Mouse (Mus musculus) hindbrain, embryonic 11.5 days (tissue): ENCODE measurements around the gene Dazap1. TPM values are rescaled to one million over a fixed set of nuclear protein-coding genes. Genes with fewer than 3 reads are reported as not detected.

Experiments used
- ATAC-seq: fragments of 200-750 bp; cut with Nextera tagmentation; 2 replicates; pipeline ENCODE4 v1.8.0; 2017; ENCODE audit warnings: mild to moderate bottlenecking, moderate TSS enrichment, moderate library complexity; ENCODE audit not compliant: low FRiP score
- DNase-seq: peaks from one replicate; pipeline ENCODE4 v3.0.0-alpha.2; 2015; ENCODE audit warnings: low spot score
- H3K27ac ChIP-seq: fragments of 300-500 bp; sonication (generic); 2 replicates; pipeline ENCODE4 v1.5.1; 2014; ENCODE audit warnings: mild to moderate bottlenecking, low read depth, low read length
- H3K27me3 ChIP-seq: fragments of 300-500 bp; sonication (generic); 2 replicates; pipeline ENCODE4 v1.6.1; 2014; ENCODE audit warnings: mild to moderate bottlenecking, low read length, moderate library complexity, mixed read lengths; ENCODE audit not compliant: control insufficient read depth, insufficient read depth
- H3K36me3 ChIP-seq: fragments of 300-500 bp; sonication (generic); 2 replicates; pipeline ENCODE4 v1.6.1; 2014; ENCODE audit warnings: mild to moderate bottlenecking, low read length, moderate library complexity, mixed read lengths; ENCODE audit not compliant: control insufficient read depth, insufficient read depth
- H3K4me1 ChIP-seq: fragments of 300-500 bp; sonication (generic); replicated peaks from 2 replicates; pipeline ENCODE4 v1.6.1; 2014; ENCODE audit warnings: low read length, mixed read lengths; ENCODE audit not compliant: control insufficient read depth, insufficient read depth
- H3K4me2 ChIP-seq: fragments of 300-500 bp; sonication (generic); replicated peaks from 2 replicates; pipeline ENCODE4 v1.6.1; 2014; ENCODE audit warnings: mild to moderate bottlenecking, low read depth, low read length
- H3K4me3 ChIP-seq: fragments of 300-500 bp; sonication (generic); 2 replicates; pipeline ENCODE4 v1.5.1; 2014; ENCODE audit warnings: low read depth, low read length
- H3K9ac ChIP-seq: fragments of 300-500 bp; sonication (generic); 2 replicates; pipeline ENCODE4 v1.6.1; 2014; ENCODE audit warnings: low read depth, low read length
- H3K9me3 ChIP-seq: fragments of 300-500 bp; sonication (generic); 2 replicates; pipeline ENCODE4 v1.6.1; 2016; ENCODE audit warnings: low read length; ENCODE audit not compliant: control insufficient read depth
- WGBS: fragments of 180-500 bp; shearing (Covaris S2); extraction: QIAGEN DNeasy Blood & Tissue Kit; methylation state at CpG from one replicate; pipeline ENCODE4 v1.1.7; 2014; 5-methylcytosine and 5-hydroxymethylcytosine counted together
- polyA plus RNA-seq: library from polyadenylated mRNA; unstranded; fragments of >200 nt; fragmentation: Nextera tagmentation; extraction: Ambion mirVana; gene quantifications from 2 replicates; pipeline ENCODE4 v1.2.1, GENCODE M21; 2014

Gene Dazap1
- polyA plus RNA-seq, 1 experiment from 2014 or later: 46.8 TPM

GRCm38 (mm10) chr10:80288097-80288496 lies 26.8 kb downstream of the Dazap1 start:
- H3K4me1 ChIP-seq: no peaks in the 10 kb centered on the region; the same call in 1 of the 2 replicates
- WGBS: 95% methylated on average over 12 of the region's 12 CpGs

GRCm38 (mm10) chr10:80288657-80289056 lies 27.4 kb downstream of the Dazap1 start:
- Histone ChIP-seq H3K36me3 (peaks cover 9% of the 10 kb centered on the region; the same call in 1 of the 2 replicates), H3K27ac (no peak overlapping the region), H3K9me3 (no peaks in the 10 kb centered on the region), H3K4me2 (no peak overlapping the region), H3K4me3 (no peak overlapping the region), H3K27me3 (no peaks in the 10 kb centered on the region), H3K9ac (no peak overlapping the region), H3K4me1 (peaks cover 4% of the 10 kb centered on the region; the same call in 1 of the 2 replicates)
- DNase-seq (no peak), ATAC-seq (no peak)
- 75% methylated on average over 8 of the region's 8 CpGs for WGBS

More at GRCm38 (mm10) chr10:80288097-80288496, 26.8 kb downstream of the Dazap1 start:
- Histone ChIP-seq H3K27ac (no peak overlapping the region), H3K4me2 (no peak overlapping the region), H3K4me3 (no peak overlapping the region), H3K27me3 (no peaks in the 10 kb centered on the region), H3K9me3 (no peaks in the 10 kb centered on the region), H3K9ac (no peak overlapping the region; the same call in 1 of the 2 replicates), H3K36me3 (peaks cover 12% of the 10 kb centered on the region)
- DNase-seq (no peak), ATAC-seq (no peak)

GRCm38 (mm10) chr10:80292251-80293146 lies 31.2 kb downstream of the Dazap1 start, which contains the start of gene Rps15:
TSS of gene Rps15 (plus strand) at chr10:80292453.
- H3K4me1 ChIP-seq: peaks cover 17% of the 10 kb centered on the region
- H3K9me3 ChIP-seq: no peaks in the 10 kb centered on the region
- H3K4me3 ChIP-seq: peak within 1 kb of the TSS; percentile 95
- H3K9ac ChIP-seq: peak within 1 kb of the TSS; percentile 99
- H3K27me3 ChIP-seq: no peaks in the 10 kb centered on the region
- peak within 1 kb of the TSS; percentile 96 for H3K4me2 ChIP-seq
- peaks cover 10% of the 10 kb centered on the region for H3K36me3 ChIP-seq
- ATAC-seq: peak; percentile 77
- peak; percentile 98 for DNase-seq
- H3K27ac ChIP-seq: peak within 1 kb of the TSS; percentile 90
- WGBS: under 1% methylated on average over 72 of the region's 72 CpGs

- Histone ChIP-seq H3K27me3 (no peaks in the 10 kb centered on the region), H3K27ac (peak overlapping the region; percentile 59), H3K9me3 (no peaks in the 10 kb centered on the region), H3K36me3 (peaks cover 10% of the 10 kb centered on the region), H3K4me2 (peak overlapping the region; percentile 96), H3K9ac (peak overlapping the region; percentile 99), H3K4me1 (peaks cover 22% of the 10 kb centered on the region), H3K4me3 (peak overlapping the region; percentile 95)
- 28% methylated on average over 14 of the region's 14 CpGs for WGBS
- DNase-seq (no peak), ATAC-seq (no peak)
Observed at GRCm38 (mm10) chr10:80293325-80293724, 32.0 kb downstream of the Dazap1 start.

GRCm38 (mm10) chr10:80294311-80294710 lies 33.0 kb downstream of the Dazap1 start:
- Histone ChIP-seq H3K36me3 (peaks cover 10% of the 10 kb centered on the region), H3K4me2 (no peak overlapping the region; the same call in 1 of the 2 replicates), H3K9ac (no peak overlapping the region), H3K27ac (no peak overlapping the region), H3K9me3 (no peaks in the 10 kb centered on the region), H3K4me1 (peaks cover 25% of the 10 kb centered on the region), H3K4me3 (peak overlapping the region; percentile 10; the same call in 1 of the 2 replicates), H3K27me3 (no peaks in the 10 kb centered on the region)
- DNase-seq: no peak
- 85% methylated on average over 4 of the region's 4 CpGs for WGBS
- no peak for ATAC-seq

GRCm38 (mm10) chr10:80294788-80295303 lies 33.6 kb downstream of the Dazap1 start:
- Histone ChIP-seq H3K4me2 (peak overlapping the region; percentile 68; the same call in 1 of the 2 replicates), H3K4me3 (no peak overlapping the region)

GRCm38 (mm10) chr10:80295618-80296425 lies 34.5 kb downstream of the Dazap1 start, which contains the start of gene Apc2:
TSS of gene Apc2 (plus strand) at chr10:80295977.
- H3K27me3 ChIP-seq: peaks cover 3% of the 10 kb centered on the region; the same call in 1 of the 2 replicates
- ATAC-seq (peak; percentile 61), DNase-seq (peak; percentile 88)
- H3K4me2 ChIP-seq: peak within 1 kb of the TSS; percentile 68
- H3K4me1 ChIP-seq: peaks cover 25% of the 10 kb centered on the region
- peak within 1 kb of the TSS; percentile 59 for H3K9ac ChIP-seq
- no peaks in the 10 kb centered on the region for H3K9me3 ChIP-seq
- H3K4me3 ChIP-seq: peak within 1 kb of the TSS; percentile 45
- peaks cover 10% of the 10 kb centered on the region for H3K36me3 ChIP-seq
- 1% methylated on average over 26 of the region's 26 CpGs for WGBS
- peak within 1 kb of the TSS; percentile 85 for H3K27ac ChIP-seq

More at GRCm38 (mm10) chr10:80294788-80295303, 33.6 kb downstream of the Dazap1 start:
- no peaks in the 10 kb centered on the region for H3K9me3 ChIP-seq
- no peak overlapping the region for H3K9ac ChIP-seq
- no peaks in the 10 kb centered on the region for H3K27me3 ChIP-seq
- WGBS: 54% methylated on average over 7 of the region's 7 CpGs
- peaks cover 25% of the 10 kb centered on the region for H3K4me1 ChIP-seq
- peak overlapping the region; percentile 85; the same call in 1 of the 2 replicates for H3K27ac ChIP-seq
- peaks cover 10% of the 10 kb centered on the region for H3K36me3 ChIP-seq
- ATAC-seq (no peak), DNase-seq (no peak)

- Histone ChIP-seq H3K9me3 (no peaks in the 10 kb centered on the region), H3K9ac (no peak overlapping the region), H3K4me1 (peaks cover 28% of the 10 kb centered on the region), H3K4me3 (no peak overlapping the region), H3K4me2 (peak overlapping the region; percentile 68), H3K36me3 (peaks cover 10% of the 10 kb centered on the region), H3K27ac (peak overlapping the region; percentile 85), H3K27me3 (peaks cover 3% of the 10 kb centered on the region; the same call in 1 of the 2 replicates)
- ATAC-seq (no peak), DNase-seq (no peak)
- 79% methylated on average over 5 of the region's 5 CpGs for WGBS
Observed at GRCm38 (mm10) chr10:80296824-80297223, 35.5 kb downstream of the Dazap1 start.
